Mouse (Mus musculus) urinary bladder, postnatal 36 days (tissue): Measurements from ENCODE around the gene Nat9.

Source experiments
- DNase-seq, 2 experiments: peaks; one replicate each; pipeline ENCODE4 v3.0.0; 2022; ENCODE audit warnings: low spot score in 2 of 2, mixed read lengths in 1 of 2

Gene Nat9

GRCm38 (mm10) chr11:115187693-115188092, at the start of gene Nat9:
Gene Nat9, minus strand, starts transcription at chr11:115187859.
- DNase-seq = no peak

- DNase-seq = no peak
Observed at GRCm38 (mm10) chr11:115236570-115236969, 48.9 kb upstream of the Nat9 start.

GRCm38 (mm10) chr11:115234320-115235044, 46.8 kb upstream of the Nat9 start:
- DNase-seq = no peak

- no peak for DNase-seq
Observed at GRCm38 (mm10) chr11:115233526-115234290, 46.0 kb upstream of the Nat9 start.

- DNase-seq = no peak
Observed at GRCm38 (mm10) chr11:115232889-115233288, 45.2 kb upstream of the Nat9 start.

GRCm38 (mm10) chr11:115231924-115232323, 44.3 kb upstream of the Nat9 start:
- no peak for DNase-seq

- DNase-seq = no peak
Observed at GRCm38 (mm10) chr11:115231168-115231915, 43.7 kb upstream of the Nat9 start.

GRCm38 (mm10) chr11:115229021-115229930, 41.6 kb upstream of the Nat9 start:
- DNase-seq = no peak

- no peak for DNase-seq
Observed at GRCm38 (mm10) chr11:115228430-115228829, 40.8 kb upstream of the Nat9 start.

GRCm38 (mm10) chr11:115227640-115228039, 40.0 kb upstream of the Nat9 start:
- DNase-seq = no peak

GRCm38 (mm10) chr11:115226811-115227491, 39.3 kb upstream of the Nat9 start:
- DNase-seq = no peak

- DNase-seq = no peak
Observed at GRCm38 (mm10) chr11:115225301-115225700, 37.6 kb upstream of the Nat9 start.

GRCm38 (mm10) chr11:115224889-115225288, 37.2 kb upstream of the Nat9 start:
- no peak for DNase-seq

- DNase-seq = no peak
Observed at GRCm38 (mm10) chr11:115223877-115224276, 36.2 kb upstream of the Nat9 start.

GRCm38 (mm10) chr11:115223451-115223850, 35.8 kb upstream of the Nat9 start:
- DNase-seq = no peak

GRCm38 (mm10) chr11:115222570-115222969, 34.9 kb upstream of the Nat9 start:
- no peak for DNase-seq

- DNase-seq = no peak
Observed at GRCm38 (mm10) chr11:115222077-115222476, 34.4 kb upstream of the Nat9 start.

GRCm38 (mm10) chr11:115219685-115220084, 32.0 kb upstream of the Nat9 start:
- no peak for DNase-seq

GRCm38 (mm10) chr11:115219263-115219662, 31.6 kb upstream of the Nat9 start:
- DNase-seq = peak; percentile 40 to 69
